Mouse (Mus musculus) liver, embryonic 11.5 days (tissue): ENCODE results near the gene B2m. TPM values are rescaled to one million over a fixed set of nuclear protein-coding genes. Genes with fewer than 3 reads are reported as not detected.
"Not testable (repeated sequence)": the region's sequence is repeated elsewhere in the genome, so short reads cannot be mapped to it uniquely, and the experiment has no call there.

Experiments
- ATAC-seq: fragments of 200-750 bp; cut with Nextera tagmentation; replicated peaks from 2 replicates; pipeline ENCODE4 v1.8.0; 2017; ENCODE audit warnings: moderate number of reproducible peaks, mild to moderate bottlenecking, moderate TSS enrichment, moderate library complexity; ENCODE audit not compliant: low FRiP score
- DNase-seq: peaks from one replicate; pipeline ENCODE4 v3.0.0-alpha.2; 2017; ENCODE audit warnings: low spot score
- H3K27ac ChIP-seq: fragments of 300-500 bp; sonication (generic); 2 replicates; pipeline ENCODE4 v1.5.1; 2014; ENCODE audit warnings: mild to moderate bottlenecking, low read depth, low read length, control low read depth
- H3K27me3 ChIP-seq: fragments of 300-500 bp; sonication (generic); replicated peaks from 2 replicates; pipeline ENCODE4 v1.6.1; 2014; ENCODE audit warnings: low read length, mixed read lengths; ENCODE audit not compliant: control insufficient read depth, insufficient read depth
- H3K36me3 ChIP-seq: fragments of 300-500 bp; sonication (generic); 2 replicates; pipeline ENCODE4 v1.6.1; 2014; ENCODE audit warnings: mild to moderate bottlenecking, low read length, moderate library complexity, mixed read lengths; ENCODE audit not compliant: control insufficient read depth, insufficient read depth
- H3K4me1 ChIP-seq: fragments of 300-500 bp; sonication (generic); replicated peaks from 2 replicates; pipeline ENCODE4 v1.6.1; 2014; ENCODE audit warnings: low read length, mixed read lengths; ENCODE audit not compliant: control insufficient read depth, insufficient read depth
- H3K4me2 ChIP-seq: fragments of 300-500 bp; sonication (generic); 2 replicates; pipeline ENCODE4 v1.6.1; 2014; ENCODE audit warnings: mild to moderate bottlenecking, control low read depth, moderate library complexity
- H3K4me3 ChIP-seq: fragments of 300-500 bp; sonication (generic); 2 replicates; pipeline ENCODE4 v1.5.1; 2014; ENCODE audit warnings: low read depth, low read length, control low read depth
- H3K9ac ChIP-seq: fragments of 300-500 bp; sonication (generic); 2 replicates; pipeline ENCODE4 v1.6.1; 2014; ENCODE audit warnings: low read depth, low read length, control low read depth
- H3K9me3 ChIP-seq: fragments of 300-500 bp; sonication (generic); 2 replicates; pipeline ENCODE4 v1.6.1; 2016; ENCODE audit warnings: low read length, inconsistent platforms, mixed read lengths; ENCODE audit not compliant: control insufficient read depth
- WGBS: fragments of 180-500 bp; shearing (Covaris S2); extraction: QIAGEN DNeasy Blood & Tissue Kit; methylation state at CpG from one replicate; pipeline ENCODE4 v1.1.7; 2014; 5-methylcytosine and 5-hydroxymethylcytosine counted together
- polyA plus RNA-seq: library from polyadenylated mRNA; unstranded; fragments of >200 nt; fragmentation: Nextera tagmentation; extraction: Ambion mirVana; gene quantifications from 2 replicates; pipeline ENCODE4 v1.2.1, GENCODE M21; 2014

B2m gene
- 311 and 321 TPM in 2 replicates for polyA plus RNA-seq

DNA sequence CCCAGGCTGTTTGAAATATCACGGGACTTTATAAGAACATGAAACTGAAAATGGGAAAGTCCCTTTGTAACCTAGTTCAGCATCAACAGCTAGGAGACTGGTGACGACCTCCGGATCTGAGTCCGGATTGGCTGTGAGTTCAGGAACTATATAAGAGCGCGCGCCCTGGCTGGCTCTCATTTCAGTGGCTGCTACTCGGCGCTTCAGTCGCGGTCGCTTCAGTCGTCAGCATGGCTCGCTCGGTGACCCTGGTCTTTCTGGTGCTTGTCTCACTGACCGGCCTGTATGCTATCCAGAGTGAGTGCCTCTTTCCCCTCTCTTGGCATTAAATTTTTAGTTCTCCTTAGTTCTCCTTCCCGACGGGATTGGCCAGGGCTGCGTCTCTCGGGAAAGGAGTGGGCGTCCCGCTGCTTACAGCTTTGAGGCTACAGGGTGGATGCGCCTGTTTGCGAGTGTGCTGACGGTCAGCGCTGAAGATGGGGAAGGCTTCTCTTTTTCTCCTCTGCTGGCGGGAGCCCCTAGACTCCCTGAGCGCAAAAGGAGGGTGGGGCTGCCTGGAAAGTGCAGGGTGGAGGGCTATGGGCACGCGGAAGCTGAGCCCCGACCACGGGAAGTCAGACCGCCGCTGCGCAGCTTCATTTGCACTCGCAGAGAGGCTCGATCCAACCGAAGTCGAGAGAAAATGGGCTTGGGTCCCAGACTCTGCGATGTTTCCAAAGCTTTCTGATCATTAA lies at the start of gene B2m:
TSS of gene B2m (plus strand) at position 179 of the 734 bp plus-strand sequence.
- ATAC-seq (peak; percentile 97), DNase-seq (peak; percentile 92)
- Histone ChIP-seq H3K36me3 (no peaks in the 10 kb centered on the region), H3K4me1 (peaks cover 9% of the 10 kb centered on the region; the same call in 1 of the 2 replicates), H3K9me3 (no peaks in the 10 kb centered on the region), H3K9ac (peak within 1 kb of the TSS; percentile 76), H3K4me3 (peak within 1 kb of the TSS; percentile 64), H3K27me3 (no peaks in the 10 kb centered on the region), H3K27ac (peak within 1 kb of the TSS; percentile 62; the same call in 1 of the 2 replicates), H3K4me2 (peak within 1 kb of the TSS; percentile 66)
- under 1% methylated on average over 40 of the region's 40 CpGs for WGBS

DNA sequence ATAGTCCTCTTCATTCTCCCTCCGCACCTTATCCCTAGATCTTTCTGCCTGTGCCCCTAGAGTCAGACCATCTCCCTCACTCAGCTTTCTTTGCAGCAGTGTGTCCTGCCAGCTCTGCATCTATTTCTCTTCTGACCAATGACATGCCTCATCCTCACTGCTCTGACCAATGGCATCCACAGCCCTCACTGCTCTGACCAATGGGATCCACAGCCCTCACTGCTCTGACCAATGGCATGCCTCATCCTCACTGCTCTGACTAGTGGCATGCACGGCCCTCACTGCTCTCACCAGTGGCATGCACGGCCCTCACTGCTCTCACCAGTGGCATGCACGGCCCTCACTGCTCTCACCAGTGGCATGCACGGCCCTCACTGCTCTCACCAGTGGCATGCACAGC lies 49.8 kb upstream of the B2m start:
- H3K36me3 ChIP-seq: peaks cover 12% of the 10 kb centered on the region; the same call in 1 of the 2 replicates
- not testable (repeated sequence) for H3K4me3 ChIP-seq, H3K9ac ChIP-seq, H3K27ac ChIP-seq, ATAC-seq, H3K4me2 ChIP-seq, DNase-seq, H3K27me3 ChIP-seq, H3K4me1 ChIP-seq, H3K9me3 ChIP-seq
- 81% methylated on average over 5 of the region's 5 CpGs for WGBS

DNA sequence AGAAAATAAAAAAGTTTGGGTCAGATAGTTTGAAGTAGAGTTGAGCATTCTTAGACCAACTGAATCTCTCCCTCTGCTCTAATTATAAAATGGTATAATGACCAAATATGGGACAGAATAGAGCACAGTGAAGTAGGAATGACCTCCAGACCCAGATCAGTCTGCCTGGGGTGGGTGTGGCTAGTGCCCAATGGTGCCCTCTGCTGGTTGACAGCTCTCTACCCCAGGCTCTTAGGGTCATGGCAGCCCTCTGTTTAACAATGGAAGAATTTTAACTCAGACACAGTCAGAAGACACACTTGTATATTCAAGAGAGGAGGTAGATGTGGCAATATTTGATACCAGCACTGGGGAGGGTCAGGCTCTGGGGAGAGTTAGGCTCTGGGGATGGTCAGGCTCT lies 45.4 kb upstream of the B2m start:
- DNase-seq: no peak
- peaks cover 10% of the 10 kb centered on the region; the same call in 1 of the 2 replicates for H3K36me3 ChIP-seq

DNA sequence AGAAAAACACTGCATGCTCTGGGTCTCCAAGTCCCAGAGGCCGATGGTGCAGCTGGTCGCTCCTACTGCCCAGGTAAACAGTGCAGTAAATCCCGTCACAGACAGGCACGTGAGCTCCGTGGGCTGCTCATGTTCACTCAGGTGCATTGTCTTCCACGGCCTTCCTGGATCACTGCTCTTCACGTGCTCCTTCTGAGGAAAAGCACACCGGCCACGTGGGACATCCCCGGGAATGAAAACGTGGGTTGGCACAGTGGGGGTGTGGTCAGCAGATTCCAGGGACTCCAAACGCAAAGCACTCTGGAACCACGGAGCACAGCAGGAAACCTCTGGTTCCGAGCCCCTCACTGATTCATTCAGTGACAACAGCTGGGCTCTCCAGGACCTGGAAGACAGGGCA lies 39.4 kb upstream of the B2m start:
- H3K4me3 ChIP-seq: no peak overlapping the region
- no peak overlapping the region for H3K27ac ChIP-seq
- no peak overlapping the region for H3K9ac ChIP-seq
- H3K4me1 ChIP-seq: no peaks in the 10 kb centered on the region
- H3K4me2 ChIP-seq: no peak overlapping the region
- H3K9me3 ChIP-seq: no peaks in the 10 kb centered on the region
- 82% methylated on average over 14 of the region's 14 CpGs for WGBS
- DNase-seq: no peak
- H3K27me3 ChIP-seq: no peaks in the 10 kb centered on the region
- ATAC-seq: no peak
- peaks cover 13% of the 10 kb centered on the region for H3K36me3 ChIP-seq

More for the DNA sequence above, 45.4 kb upstream of the B2m start:
- Histone ChIP-seq H3K4me2 (no peak overlapping the region), H3K27me3 (no peaks in the 10 kb centered on the region), H3K27ac (no peak overlapping the region), H3K9ac (no peak overlapping the region), H3K4me1 (no peaks in the 10 kb centered on the region), H3K4me3 (no peak overlapping the region), H3K9me3 (no peaks in the 10 kb centered on the region)
- ATAC-seq: peak; percentile 58; the same call in 1 of the 2 replicates

- H3K9me3 ChIP-seq: no peaks in the 10 kb centered on the region
- peaks cover 13% of the 10 kb centered on the region for H3K36me3 ChIP-seq
- no peaks in the 10 kb centered on the region for H3K4me1 ChIP-seq
- no peaks in the 10 kb centered on the region for H3K27me3 ChIP-seq
- ATAC-seq (no peak), DNase-seq (no peak)
- H3K4me2 ChIP-seq: no peak overlapping the region
- no peak overlapping the region for H3K4me3 ChIP-seq
- H3K9ac ChIP-seq: no peak overlapping the region
- H3K27ac ChIP-seq: no peak overlapping the region
- WGBS: 88% methylated on average over 4 of the region's 4 CpGs
These were observed 37.8 kb upstream of the B2m start for GRCm38 (mm10) chr2:122109714-122110113.

DNA sequence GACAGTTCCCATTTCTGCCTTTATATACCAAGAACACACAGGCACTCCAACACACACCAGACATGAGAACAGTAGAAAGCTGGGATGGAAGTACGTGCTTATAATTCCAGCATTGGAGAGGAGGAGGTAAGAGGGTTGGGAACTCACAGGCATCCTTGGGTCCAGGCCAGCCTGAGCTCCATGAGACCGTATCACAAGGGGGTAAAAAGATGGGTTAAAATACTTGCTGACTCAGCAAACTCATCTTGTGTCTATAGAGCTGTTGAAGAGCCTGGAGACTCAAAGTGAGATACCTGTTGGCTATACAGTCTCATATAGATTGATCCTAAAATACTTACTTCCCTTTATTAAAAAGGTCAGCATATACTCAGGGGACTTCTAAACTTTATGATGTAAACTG lies 30.6 kb upstream of the B2m start:
- DNase-seq (no peak), ATAC-seq (no peak)
- Histone ChIP-seq H3K9me3 (no peaks in the 10 kb centered on the region), H3K27ac (no peak overlapping the region), H3K4me1 (peaks cover 5% of the 10 kb centered on the region), H3K4me2 (peak overlapping the region; percentile 76), H3K36me3 (peaks cover 3% of the 10 kb centered on the region; the same call in 1 of the 2 replicates), H3K27me3 (no peaks in the 10 kb centered on the region), H3K9ac (no peak overlapping the region), H3K4me3 (peak overlapping the region; percentile 95; the same call in 1 of the 2 replicates)
- WGBS: 86% methylated on average over 2 of the region's 2 CpGs

DNA sequence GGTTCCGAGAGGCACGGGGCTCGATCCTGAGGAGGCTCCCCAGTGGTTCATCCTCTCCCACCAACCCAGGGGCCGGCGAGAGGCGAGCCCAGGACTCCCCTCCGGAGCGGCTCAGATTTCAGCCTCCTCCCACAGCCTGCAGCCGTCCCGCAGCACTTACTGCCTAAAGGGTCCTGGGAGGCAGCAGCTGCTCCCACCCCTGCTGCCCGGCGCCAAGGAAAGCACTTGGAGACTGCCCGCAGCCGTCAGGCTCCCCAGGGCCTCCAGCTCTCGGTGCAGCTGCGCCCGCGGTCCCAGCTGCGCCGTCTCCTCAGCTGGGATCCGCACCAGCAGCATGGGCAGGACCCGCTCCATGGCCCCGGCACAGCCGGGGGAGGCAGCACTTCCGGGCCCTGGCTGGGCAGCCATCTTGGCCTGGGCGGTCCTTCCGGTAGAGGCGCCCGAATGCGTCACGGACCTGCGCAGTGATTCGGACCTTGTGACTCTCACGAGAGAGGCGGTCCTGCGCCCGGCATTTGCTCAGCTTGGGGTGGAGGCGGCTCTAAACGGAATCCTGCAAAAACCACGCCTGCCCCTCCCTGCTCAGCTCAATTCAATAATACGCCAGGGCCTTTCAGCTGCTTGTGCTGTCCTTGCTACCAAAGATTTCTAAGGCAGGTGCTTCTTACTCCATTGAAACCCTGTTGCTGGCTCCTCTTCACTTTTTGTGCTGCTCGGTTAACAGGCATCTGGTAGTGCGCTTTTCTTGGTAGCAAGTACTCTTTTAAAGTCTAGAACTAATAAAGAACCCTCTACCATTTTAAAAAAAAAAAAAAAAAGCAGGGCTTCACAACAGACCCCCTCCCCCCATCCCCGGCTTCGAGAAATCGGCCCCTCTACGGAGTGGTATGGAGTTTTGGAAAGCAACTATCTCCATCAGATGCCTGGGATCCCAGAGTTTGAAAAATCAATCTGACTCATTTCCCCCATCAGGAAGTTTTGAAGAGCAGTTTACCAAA lies 29.2 kb upstream of the B2m start, which contains the start of gene Spg11:
TSS of gene Spg11 (minus strand) at position 426 of the 998 bp plus-strand sequence.
- peak within 1 kb of the TSS; percentile 97 for H3K9ac ChIP-seq
- WGBS: under 1% methylated on average over 47 of the region's 47 CpGs
- no peaks in the 10 kb centered on the region for H3K9me3 ChIP-seq
- H3K36me3 ChIP-seq: peaks cover 3% of the 10 kb centered on the region; the same call in 1 of the 2 replicates
- peak within 1 kb of the TSS; percentile 95 for H3K4me3 ChIP-seq
- peaks cover 5% of the 10 kb centered on the region for H3K4me1 ChIP-seq
- peak within 1 kb of the TSS; percentile 78 for H3K27ac ChIP-seq
- DNase-seq (peak; percentile 95), ATAC-seq (peak; percentile 98)
- H3K4me2 ChIP-seq: peak within 1 kb of the TSS; percentile 76
- H3K27me3 ChIP-seq: no peaks in the 10 kb centered on the region
